Mouse (Mus musculus) CD8-positive naive resting alpha-beta T cell, adult 2 months (primary cell): ENCODE measurements around the gene Sympk.

Experiments
- DNase-seq, 2 experiments: peaks; one replicate each; pipeline ENCODE4 v3.0.0; 2022; ENCODE audit warnings: low read depth in 2 of 2, low spot score in 2 of 2

The Sympk gene

DNA sequence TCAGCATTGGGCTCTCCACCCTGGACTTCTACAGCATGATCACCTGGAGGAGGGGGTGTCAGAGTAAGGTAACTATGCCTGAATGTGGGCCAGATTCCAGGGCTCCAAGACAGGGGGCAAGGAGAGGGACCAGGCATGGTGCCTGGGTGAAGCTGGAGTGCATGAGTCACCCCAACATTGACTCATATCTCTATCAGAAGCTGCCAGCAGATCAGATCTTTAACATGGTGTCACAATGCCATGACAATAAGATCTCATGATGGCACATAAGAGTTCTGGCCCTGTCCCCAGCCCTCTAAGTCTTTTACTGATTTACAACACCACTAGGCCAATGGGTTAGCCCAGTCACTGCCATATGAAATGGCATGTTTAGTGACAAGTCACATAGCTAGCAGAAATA lies 79.6 kb downstream of the Sympk start:
- no peak for DNase-seq
